In genomic region chr17:44807031-44807430, GRCm38 (mm10) we compare ENCODE assay signal across 19 mouse cellular contexts.
"Had no signal": no experiment of that assay in that cellular context is flagged by ENCODE, and none has a peak within 500 bp of the region (broad histone marks: within the 10 kb centered on the region; RNA-seq: fewer than 3 reads in every experiment).

No protein-coding gene starts in this region.

- H3K36me3 ChIP-seq: kidney, embryonic 15.5 days; liver, embryonic 15.5 days; lung, embryonic 15.5 days; midbrain, embryonic 10.5 days; midbrain, embryonic 15.5 days had no signal

- H3K4me2 ChIP-seq: kidney, embryonic 15.5 days; liver, embryonic 15.5 days; lung, embryonic 15.5 days; midbrain, embryonic 15.5 days had no signal

- DNase-seq: kidney, adult 11 months; kidney, adult 8-10 months; kidney, postnatal 10 days; kidney, postnatal 36 days; layer of hippocampus, postnatal 36 days; lung, adult 18-20 months; lung, postnatal 10 days; lung, postnatal 36 days; right cerebral cortex, adult 18-20 months; right cerebral cortex, postnatal 14 days; right cerebral cortex, postnatal 4 days; thymus, postnatal 25 days had no signal

- H3K9ac ChIP-seq: kidney, embryonic 15.5 days; liver, embryonic 15.5 days; lung, embryonic 15.5 days; midbrain, embryonic 15.5 days had no signal

- H3K27me3 ChIP-seq: kidney, embryonic 15.5 days; liver, embryonic 15.5 days; lung, embryonic 15.5 days; midbrain, embryonic 15.5 days had no signal

- ATAC-seq: midbrain, embryonic 15.5 days had no signal

- H3K4me3 ChIP-seq: kidney, embryonic 15.5 days; left cerebral cortex, adult 2 months; liver, embryonic 15.5 days; lung, embryonic 15.5 days; midbrain, embryonic 10.5 days; midbrain, embryonic 15.5 days had no signal

- H3K9me3 ChIP-seq: kidney, embryonic 15.5 days; liver, embryonic 15.5 days; lung, embryonic 15.5 days; midbrain, embryonic 10.5 days; midbrain, embryonic 15.5 days had no signal

- H3K27ac ChIP-seq: kidney, embryonic 15.5 days; left cerebral cortex, adult 2 months; liver, embryonic 15.5 days; lung, embryonic 15.5 days; midbrain, embryonic 10.5 days; midbrain, embryonic 15.5 days; stomach, postnatal 0 days had no signal

- H3K4me1 ChIP-seq: kidney, embryonic 15.5 days; liver, embryonic 15.5 days; midbrain, embryonic 10.5 days; midbrain, embryonic 15.5 days had no signal
